Mouse (Mus musculus) testis, postnatal 10 days (tissue): Measurements from ENCODE around the gene Spcs3.
"Not testable (repeated sequence)": the region's sequence is repeated elsewhere in the genome, so short reads cannot be mapped to it uniquely, and the experiment has no call there.

Experiments
- DNase-seq: peaks from one replicate; pipeline ENCODE4 v3.0.0; 2021; ENCODE audit warnings: low spot score

Spcs3 gene

DNA sequence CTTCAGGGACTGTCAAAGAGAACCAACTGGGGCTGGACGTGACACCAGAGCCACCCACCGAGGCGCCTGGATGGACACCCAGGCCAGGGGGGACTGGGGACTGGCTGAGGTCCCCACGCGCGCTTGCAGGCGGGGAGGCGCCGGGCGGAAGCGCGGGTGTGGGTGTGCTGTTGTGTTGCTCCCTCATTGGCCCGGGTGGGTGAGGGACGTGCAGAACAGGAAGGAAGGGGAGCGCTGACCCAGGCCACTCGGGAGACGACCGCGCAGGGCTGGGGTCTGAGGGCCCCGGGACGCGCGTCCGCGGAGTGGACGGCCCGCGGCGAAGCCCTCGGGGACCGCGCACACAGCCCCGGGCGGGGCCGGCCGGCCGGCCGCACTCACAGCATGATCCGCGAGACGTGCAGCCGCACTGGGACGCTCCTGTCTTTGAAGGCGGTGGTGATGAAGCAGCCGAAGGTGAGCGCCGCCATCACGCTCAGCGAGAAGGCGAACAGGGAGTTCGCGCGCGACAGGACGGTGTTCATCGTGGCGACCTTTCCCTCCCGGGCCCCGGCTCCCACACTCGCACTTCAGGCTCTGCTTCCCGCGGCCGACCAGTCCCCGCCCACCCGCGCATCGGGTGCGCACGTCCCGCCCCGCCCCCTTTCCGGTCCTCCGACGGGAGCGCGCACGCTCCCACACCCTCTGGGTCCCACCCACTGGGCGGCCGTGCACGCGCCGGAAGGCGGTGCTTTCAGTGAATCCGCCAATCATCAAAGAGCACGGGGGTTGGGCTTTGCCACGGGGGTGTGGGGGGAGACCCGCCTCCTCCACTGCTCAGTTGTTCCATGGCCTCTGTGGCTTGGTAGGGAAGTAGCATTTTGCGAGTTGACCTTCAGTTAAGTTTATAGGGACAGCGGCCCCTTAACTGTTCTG, at the start of gene Spcs3, which contains the start of gene Asb5:
TSS of gene Spcs3 (minus strand) at position 617 of the 915 bp plus-strand sequence.
TSS of gene Asb5 (plus strand) at position 199 of the 915 bp plus-strand sequence.
- peak; percentile 99 for DNase-seq

DNA sequence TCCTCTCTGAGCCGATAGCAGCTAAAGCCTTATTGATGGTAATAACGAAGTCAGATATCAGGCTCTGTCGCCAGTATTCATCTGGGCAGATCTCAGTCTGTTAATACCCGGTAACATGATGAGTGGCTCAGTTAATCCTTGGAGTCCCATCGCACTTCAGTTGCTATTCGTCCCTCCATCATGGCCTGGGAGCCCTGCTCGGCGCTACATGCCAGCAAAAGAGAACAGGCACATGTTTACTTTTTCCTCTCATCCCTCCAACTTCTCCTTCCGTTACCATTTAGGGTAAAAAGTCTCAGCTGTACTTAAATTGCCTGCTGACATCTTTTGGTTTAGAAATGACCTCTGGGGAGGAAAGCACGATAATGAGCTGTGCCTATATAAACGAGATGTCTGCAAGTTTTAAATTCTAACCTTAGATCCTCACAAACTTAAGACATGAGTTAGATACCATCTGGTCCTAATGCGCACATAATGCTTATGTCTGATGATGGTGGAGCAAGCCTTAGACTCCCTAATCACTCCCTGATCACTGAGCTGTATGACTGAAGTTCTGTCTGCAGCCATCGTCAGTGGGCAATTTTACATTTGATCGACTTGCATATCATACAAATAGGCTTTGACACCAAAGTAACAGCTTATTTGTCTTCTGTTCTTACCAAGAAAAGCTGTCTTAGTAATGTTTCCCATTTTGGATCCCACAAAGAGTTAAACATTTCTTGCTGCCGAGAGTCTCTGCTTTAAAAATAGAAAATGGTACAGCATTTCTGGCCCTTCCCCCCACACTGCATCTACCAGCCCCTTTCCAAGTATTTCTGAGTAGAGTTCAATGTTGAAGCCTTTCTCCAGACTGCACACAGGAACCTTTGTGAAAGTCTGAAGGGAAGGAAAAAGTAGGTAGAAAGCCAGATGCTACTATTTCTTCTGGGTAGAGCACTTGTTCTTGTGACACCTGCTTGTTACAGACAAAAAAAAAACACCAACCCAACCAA, 41.1 kb upstream of the Spcs3 start:
- DNase-seq: no peak

DNA sequence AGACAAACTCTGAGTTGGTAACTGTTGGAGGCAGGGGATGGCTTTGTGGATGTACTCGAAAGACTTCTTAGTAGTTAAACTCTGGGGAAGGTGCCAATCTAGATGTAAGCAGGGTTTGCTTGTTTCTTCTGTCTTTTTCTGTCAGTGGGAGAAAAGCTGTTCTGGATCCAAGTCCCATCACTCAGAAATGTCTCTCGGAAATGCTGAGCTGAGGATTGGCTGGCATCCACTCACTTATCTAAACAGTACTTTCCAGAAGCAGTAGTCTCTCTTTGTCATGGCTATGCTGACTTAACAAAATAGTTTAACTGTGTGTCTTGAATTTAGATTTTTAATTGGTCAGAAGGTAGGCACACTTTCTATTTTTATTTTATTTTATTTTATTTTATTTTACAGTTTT, 37.4 kb upstream of the Spcs3 start:
- no peak for DNase-seq

DNA sequence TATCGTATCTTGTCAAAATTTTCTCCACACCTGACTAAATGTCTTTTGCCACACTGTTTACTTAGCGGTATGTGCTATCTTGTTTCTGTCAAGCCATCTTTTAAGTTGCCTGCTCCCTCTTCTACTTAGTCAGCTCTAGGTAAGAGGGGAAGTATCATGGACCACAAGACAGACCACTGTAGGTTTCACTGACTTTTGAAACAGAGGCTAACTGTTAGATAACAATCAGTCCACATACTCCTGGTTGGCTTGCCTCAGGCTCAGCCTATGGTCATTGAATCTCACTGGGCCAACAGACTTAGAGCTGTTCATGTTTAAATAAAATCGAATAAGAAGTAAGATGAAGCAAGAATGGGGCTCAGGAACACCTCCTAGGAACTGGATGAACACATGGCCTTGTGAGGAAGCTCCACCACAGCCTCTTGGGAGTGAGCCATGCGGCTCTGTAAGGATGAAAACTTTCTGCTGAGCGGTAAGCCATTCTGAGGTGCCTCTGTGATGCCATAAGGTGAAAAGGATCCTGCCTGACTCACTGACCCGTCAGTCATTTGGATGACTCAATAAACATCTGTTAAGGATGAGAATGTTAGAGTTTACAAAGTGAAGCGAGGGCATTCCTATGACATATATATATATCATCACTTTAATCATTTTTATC, 35.9 kb upstream of the Spcs3 start:
- DNase-seq: no peak

DNA sequence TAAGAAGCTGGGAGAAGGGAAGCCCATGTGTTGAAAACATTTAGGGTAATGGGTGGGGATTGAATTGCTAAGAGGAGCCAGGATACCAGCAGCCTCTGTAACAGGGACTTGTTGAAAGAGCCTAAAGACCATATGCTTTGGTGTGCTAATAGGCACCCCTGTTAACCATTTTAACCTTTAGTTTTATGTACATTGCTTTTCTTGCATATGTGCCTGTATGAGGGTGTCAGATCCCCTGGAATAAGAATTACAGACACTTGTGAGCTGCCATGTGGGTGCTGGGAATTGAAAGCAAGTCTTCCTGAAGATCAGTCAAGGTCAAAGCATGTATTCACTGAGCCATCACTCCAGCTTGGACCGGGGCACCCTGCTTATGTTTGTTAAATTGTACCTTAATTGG, 35.4 kb upstream of the Spcs3 start:
- DNase-seq: no peak

DNA sequence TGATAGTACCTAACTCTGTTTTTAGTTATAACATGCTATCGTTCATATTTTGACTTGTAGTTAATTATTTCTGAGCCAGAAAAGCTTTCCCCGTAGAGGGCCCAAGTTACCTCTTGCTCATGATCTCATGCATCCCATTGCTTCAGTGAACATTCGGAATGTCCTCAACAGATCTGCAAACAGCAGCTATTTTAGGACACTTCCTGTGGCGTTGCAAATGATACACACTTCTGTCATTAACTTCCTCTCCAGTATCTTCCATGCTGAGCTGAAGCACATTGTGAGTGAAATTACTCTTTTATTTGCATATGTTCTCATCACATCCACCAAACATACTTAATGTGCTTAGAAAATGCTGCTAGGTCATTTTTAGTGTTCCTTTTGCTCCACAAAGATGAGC, 32.3 kb upstream of the Spcs3 start:
- no peak for DNase-seq

DNA sequence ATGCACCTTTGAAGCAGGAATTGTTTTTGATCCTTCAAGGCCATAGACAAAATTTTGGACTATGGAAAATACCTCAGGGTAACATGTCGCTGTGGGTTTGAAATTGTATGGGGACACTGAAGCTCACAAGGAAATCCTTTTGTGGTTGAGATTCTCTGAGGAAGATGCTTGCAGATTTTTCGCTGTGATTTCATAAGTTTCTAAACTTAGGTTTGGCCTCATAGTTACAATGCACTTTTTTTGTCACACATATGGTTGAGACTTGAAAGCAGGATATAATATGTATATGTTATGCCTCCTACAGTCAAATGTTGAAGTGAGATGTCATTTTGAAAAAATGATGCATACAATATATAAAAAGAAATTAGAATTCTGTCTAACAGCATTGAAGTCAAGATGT, 25.1 kb upstream of the Spcs3 start:
- DNase-seq: no peak

DNA sequence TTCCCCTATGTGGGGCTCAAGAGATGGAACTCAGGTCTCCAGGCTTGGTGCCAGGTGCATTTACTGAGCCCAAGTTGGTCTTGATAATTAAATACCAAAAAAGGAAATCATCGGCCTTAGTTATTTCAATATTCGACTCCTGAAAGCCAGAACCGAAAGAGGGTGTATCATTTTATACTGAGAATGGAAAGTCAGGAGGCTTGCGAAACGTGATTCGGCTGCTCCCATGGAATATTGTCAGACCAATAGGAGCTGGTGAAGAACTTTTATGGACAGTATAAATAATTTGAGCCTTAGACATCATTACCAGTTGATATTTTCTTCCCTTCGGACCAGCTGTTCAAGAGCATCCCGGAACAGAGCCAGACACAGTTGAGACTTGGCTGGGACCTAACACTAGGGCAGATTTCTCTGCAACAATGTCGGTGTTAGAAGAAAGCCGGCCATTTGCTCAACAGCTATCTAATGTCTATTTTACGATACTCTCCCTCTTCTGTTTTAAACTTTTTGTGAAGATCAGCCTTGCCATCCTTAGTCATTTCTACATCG, 20.3 kb upstream of the Spcs3 start:
- DNase-seq: no peak

DNA sequence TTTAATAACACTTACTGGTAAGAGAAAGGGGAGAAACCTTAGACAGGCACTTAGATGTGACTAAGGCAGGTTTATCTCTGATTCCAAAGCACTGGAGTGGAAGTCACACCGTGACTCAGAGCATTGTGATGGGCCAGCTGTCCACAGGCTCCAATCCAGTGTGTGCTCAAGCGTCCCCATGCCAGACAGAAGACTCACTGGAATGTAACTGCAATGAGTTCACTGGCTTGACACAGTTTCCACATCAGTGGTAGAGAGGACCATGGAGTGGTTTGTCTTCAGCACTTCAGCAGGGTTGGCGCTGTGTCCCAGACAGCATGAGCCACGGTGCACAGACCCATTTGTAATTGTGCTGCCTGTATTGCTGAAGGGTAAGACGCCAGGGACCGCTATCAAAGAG, 18.6 kb upstream of the Spcs3 start:
- no peak for DNase-seq

DNA sequence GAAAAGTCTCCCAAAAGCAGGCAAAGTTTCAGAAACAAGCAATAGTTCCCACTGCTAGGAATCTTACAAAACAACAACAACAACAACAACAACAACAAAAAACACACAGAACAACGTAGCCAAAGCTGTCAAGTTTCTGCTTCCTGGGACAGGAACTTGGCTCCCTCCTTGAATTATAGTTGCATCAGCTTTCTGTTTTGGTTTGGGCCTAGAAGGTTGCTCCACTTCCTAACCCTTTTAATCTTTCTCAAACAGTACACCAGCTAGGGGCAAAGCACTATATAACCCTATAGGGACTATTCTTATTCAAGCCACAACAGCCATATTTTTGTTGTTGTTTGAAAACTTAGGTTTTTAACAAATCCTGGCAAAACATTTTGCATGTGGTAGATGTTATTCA, 11.5 kb upstream of the Spcs3 start:
- no peak for DNase-seq

DNA sequence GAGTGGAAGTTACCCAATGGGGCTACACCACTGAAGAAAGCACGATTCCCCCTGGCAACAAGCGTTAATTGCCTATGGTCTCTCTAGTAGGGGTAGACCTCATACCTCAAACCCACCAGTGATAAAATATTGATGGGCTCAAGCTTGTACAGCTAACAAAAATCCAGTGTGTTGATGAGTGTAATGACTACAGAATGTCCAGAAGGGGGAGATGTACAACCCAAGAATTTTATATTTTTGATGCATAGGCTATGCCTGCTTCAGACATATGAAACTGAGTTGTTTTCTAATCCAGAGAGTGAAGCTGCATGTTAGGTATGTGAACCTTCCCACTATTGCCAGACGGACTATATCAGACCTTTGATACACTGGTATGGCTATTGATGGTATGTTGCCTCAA, 7.5 kb upstream of the Spcs3 start:
- DNase-seq: no peak

DNA sequence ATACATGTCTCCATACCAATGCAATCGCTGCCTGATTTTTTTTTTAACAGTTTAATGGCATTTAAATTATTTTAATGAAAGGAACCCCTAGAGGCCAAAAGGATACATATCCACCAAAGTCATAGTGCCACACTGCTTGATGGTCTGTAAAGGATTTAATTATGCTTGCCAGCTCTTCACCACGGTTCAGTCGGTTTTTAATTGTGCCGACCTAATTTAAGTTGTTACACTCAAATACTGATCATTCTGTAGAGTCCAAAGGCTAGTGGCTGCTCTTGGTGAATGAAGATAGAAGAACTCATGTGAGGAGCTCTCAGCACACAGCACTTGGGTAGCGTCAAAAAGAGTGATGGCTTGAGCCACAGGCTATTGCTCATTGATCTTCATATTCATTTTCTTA, 5.4 kb upstream of the Spcs3 start:
- no peak for DNase-seq

DNA sequence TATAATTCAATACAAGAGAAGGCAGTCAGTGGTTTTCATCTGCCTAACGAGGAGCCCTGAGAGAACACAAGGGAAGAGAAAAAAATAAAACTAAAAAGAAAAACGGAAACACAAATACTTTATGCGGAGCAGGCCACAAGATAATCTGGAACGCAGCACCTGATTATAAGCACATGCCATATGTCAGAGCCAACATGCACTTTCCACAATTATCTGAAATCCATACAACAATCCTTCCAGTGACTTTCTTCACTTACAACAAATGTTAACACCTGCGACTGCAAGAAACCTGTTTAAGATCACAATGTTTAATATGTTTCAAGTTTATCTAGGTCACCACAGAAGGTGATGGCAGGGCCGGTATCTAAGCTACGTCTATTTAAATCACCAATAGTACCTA, 1.2 kb downstream of the Spcs3 start:
- no peak for DNase-seq

DNA sequence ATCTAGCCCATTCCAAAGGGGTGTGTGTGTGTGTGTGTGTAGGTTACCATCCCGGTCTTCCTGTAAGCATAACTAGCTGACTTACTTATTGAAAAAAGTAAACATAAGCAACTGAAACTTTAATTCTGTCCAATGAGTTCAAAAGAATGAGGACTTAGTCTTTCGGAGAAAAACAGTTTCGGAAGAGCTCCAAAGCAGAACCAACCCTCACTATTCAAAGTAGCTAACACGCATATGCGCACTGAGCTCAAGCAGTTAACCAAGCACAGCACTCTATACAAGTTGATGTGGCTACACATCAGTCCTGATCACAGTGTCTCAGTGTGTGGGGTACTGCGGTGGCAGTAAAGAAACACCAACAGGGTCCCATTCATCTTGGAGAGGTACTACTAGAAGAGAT, 3.1 kb downstream of the Spcs3 start:
- no peak for DNase-seq

DNA sequence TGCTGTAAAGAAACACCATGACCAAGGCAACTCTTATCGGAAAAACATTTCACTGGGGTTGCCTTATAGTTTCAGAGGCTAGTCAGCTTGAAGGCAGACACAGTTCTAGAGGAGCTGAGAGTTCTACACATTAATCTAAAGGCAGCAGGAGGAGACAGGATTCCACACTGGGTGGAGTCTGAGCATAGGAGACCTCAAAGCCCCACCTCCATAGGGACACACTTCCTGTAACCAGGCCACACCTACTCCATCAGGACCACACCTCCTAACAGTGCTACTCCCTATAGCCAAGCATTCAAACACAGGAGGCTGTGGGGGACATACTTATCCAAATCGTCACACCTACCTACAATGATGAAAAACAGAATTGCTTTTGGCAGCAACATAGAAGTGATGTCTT, 4.2 kb downstream of the Spcs3 start:
- DNase-seq: no peak

DNA sequence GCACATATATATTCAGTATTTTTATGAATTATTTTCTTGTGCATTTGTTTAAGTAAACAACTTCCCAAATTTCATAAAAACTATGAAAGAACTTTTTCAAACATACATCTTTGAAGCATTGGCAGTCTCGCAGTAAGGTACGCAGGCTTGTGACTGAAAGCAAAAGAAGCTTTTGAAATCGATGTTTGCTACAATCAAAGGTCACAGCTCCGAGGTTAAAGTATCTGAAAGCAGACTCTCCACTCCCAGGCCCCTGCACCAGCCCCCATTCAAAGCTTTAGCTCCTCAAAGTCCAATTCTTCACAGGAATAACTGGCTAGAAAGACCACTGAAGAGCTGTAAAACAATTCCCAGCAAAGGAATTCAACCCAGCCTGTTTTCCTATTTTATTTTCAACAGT, 9.3 kb downstream of the Spcs3 start:
- DNase-seq: no peak

DNA sequence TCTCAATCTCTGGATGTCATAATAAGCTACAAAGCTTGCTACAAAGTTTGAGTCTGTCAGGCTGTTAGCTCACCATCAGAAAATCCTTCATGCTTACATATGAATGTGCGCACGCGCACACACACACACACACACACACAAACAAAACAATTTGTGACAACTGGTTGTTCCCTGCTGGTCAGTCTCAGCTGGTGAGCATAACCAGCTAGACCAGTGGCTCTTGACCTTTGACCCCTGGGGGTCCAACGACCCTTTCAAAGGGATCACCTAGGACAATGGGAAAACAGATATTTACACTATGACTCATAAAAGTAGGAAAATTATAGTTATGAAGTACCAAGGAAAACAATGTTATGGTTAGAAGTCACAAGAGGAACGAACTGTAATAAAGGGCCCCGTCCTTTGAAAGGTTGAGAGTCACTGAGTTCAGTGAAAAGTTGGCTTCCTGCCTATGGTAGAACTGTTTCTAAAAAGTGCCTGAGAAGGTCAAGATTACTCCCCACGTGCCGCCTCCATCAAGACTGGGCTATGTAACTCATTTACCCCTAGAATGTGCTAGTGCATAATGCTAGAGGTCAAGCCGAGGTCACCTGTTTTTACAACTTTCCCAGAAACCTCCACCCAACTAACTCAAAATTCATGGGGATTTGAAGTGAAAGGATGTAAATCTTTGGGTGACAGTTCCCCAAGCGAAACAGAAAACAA, 10.9 kb downstream of the Spcs3 start:
- no peak for DNase-seq

DNA sequence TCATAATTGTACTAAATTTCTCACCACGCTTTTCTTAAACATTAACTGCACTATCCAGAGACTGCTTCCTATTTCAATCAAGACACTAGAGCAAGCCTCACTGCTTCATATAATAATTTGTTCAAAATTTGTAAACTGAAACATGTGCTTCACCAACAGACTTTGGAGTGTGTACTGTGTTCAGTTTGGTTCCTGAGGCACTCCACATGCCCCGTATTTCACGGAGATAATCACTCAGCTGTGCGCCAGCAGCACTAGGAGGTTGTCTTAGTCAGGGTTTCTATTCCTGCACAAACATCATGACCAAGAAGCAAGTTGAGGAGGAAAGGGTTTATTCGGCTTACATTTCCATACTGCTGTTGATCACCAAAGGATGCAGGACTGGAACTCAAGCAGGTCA, 17.6 kb downstream of the Spcs3 start:
- not testable (repeated sequence) for DNase-seq

DNA sequence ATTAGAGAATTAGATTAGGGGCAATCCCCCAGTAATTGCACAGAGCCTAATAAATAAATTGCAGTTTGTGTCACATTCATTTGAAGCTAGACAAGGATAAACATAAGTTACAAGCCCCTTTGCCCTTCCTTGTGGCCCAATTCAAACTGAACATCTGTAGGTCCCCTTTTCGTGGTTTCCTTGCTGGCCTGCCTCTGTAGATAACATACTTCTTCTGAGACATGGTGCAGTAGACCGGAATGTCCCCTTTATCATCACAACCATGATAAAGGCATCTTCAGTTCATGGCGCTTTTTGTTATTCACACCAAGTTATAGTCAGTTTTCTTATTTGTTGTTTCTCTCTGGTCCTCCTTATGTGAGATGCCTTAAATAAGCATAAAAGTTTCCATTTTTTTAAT, 18.0 kb downstream of the Spcs3 start:
- DNase-seq: no peak

DNA sequence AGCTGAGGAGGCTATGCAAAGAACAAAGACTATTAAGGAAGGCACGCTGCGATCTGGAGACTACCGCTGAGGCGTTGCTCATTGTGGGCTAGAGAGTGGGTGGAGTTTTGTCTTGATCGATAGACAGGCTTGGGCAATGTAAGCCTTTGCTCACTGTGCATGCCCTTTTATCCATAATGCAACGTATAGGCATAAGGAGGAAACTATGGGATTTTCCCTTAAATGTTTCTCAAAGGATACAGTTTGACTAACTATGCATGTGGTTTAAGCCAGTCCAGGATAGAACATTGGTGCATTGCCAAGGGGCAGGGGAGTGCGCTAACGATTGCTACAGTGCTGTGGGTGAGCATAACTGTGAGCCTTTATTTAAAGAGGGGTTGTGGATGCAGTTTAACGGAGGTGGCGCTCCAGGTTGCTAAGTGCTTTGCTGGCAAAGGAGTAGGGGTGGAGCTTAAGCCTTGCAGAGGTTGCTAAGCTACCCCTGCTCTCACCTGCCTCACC, 20.5 kb downstream of the Spcs3 start:
- DNase-seq: peak; percentile 46

DNA sequence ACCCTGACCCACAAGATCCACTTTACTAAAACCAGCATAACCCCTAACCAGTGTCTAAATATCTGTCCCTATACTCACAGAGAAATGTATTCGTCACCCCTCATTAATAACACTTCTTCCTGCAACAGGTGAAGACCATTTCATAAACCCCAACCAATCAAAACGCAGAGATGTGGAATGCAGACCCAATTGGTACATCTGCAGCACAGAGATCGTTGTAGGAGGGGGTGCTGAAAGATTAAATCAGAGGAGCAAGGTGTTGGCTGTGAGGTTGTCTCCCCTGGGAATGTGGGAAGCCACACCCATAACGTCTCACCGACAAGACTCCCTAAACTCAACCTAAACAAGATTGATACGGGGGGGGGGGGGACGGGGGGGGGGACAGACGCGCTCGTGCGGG, 21.0 kb downstream of the Spcs3 start:
- DNase-seq: no peak
